Mouse (Mus musculus) embryonic fibroblast, embryonic 13.5 days (primary cell): ENCODE measurements around the gene Tmem161a.

Experiments used
- CTCF ChIP-seq: IDR thresholded peaks from 2 replicates; pipeline ENCODE4 v1.5.1; 2011; ENCODE audit warnings: mild to moderate bottlenecking, control low read depth, low read length, moderate library complexity, borderline replicate concordance; ENCODE audit not compliant: insufficient read depth
- POLR2A ChIP-seq: IDR thresholded peaks from 2 replicates; pipeline ENCODE4 v1.6.1; 2011; ENCODE audit warnings: low read depth, mild to moderate bottlenecking, control low read depth, low read length, moderate library complexity

DNA sequence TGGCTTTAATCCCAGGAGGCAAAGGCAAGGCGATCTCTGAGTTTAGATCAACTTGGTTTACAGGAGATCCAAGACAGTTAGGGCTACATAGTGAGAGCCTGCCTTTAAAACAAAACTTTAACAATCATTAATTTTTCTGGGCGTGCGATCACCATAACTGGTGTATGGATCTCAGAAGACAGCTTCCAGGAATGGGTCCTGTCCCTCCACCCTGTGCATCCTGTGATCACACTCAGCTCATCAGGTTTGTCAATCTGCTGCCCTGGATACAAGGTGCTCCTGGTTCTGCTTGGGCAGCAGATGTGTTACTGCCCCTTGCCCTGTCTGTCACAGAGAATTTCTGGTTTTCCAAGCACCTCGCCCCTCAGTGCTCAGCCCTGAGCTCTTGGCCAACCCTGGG lies 12.9 kb upstream of the Tmem161a start:
- TF ChIP-seq CTCF (no peak), POLR2A (no peak)
